Mouse (Mus musculus): ENCODE results near the gene Relb. TPM values are rescaled to one million over a fixed set of nuclear protein-coding genes. Genes with fewer than 3 reads are reported as not detected.

Gene Relb
- total and polyA plus RNA-seq, 3 experiments, result 44.0 to 59.6 (median 58.1) TPM

DNA sequence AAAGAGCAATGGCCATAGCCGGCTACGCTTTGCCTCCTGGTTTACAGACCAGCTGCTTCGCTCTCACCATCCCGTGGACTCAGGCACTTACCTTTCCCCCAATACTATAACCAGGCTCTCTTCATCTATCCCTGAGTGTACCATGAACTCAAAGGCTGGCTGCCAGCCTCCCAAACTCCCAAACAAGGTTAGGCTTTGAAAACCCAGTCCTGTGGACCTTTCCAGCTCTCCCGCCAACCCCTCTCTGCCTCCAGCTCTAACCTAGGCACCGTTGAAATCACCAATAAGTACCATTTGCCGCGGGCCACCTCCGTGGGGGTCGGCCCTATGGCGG lies 67.8 kb downstream of the Relb start:
- peak overlapping the region; percentile 71 for H3K4me2 ChIP-seq (ENCODE audit: insufficient read depth, low read depth, poor library complexity, severe bottlenecking)
- dilution Hi-C loops (cut with MboI; ENCODE audit: extremely low pct_ligation_motif_present, extremely low pct_unique_long_range_greater_than_20kb, low sequenced_read_pairs) (no loop called here), in situ Hi-C loops (cut with MboI; ENCODE audit: low pct_ligation_motif_present, low pct_unique_long_range_greater_than_20kb, low sequenced_read_pairs) (loop anchor here (25.0 kb wide), 1 partner anchor 149 kb away; the partner anchor contains the start of genes Ckm and Klc3)
- peaks cover 25 to 67% of the 10 kb centered on the region in 2 experiments for H3K36me3 ChIP-seq (replicated peaks in 1 of 2; ENCODE audit: control insufficient read depth in 1 of 2, insufficient read depth in 1 of 2, low read length in 1 of 2)
- H3K9ac ChIP-seq (ENCODE audit: insufficient read depth, low read depth), result peak overlapping the region; percentile 93
- H3K4me1 ChIP-seq (ENCODE audit: control insufficient read depth in 1 of 2, insufficient read depth in 2 of 2), result peaks cover 8 to 44% of the 10 kb centered on the region in 2 experiments
- peaks cover 45% of the 10 kb centered on the region for H3K79me2 ChIP-seq (replicated peaks; ENCODE audit: control insufficient read depth, extremely low read depth, insufficient read depth, poor library complexity, severe bottlenecking)
- H3K9me3 ChIP-seq (replicated peaks; ENCODE audit: low read length), result peaks cover 13% of the 10 kb centered on the region
- no peak for TF ChIP-seq SIN3A (IDR thresholded peaks at IDR 0.05; ENCODE audit: low read length)
- TF ChIP-seq RCOR1 (conservative IDR thresholded peaks at IDR 0.05; ENCODE audit: low read depth, low read length), result no peak
- TF ChIP-seq PAX5 (IDR thresholded peaks at IDR 0.05; ENCODE audit: low read length), result no peak
- TF ChIP-seq CHD1 (IDR thresholded peaks at IDR 0.05; ENCODE audit: low read depth, low read length), result no peak
- TF ChIP-seq MEF2A (IDR thresholded peaks at IDR 0.05; ENCODE audit: borderline replicate concordance, low read depth, low read length), result no peak
- no peak for TF ChIP-seq NRF1 (IDR thresholded peaks at IDR 0.05; ENCODE audit: low read depth, low read length)
- H3K27me3 ChIP-seq (replicated peaks), result no peaks in the 10 kb centered on the region
- peak overlapping the region; percentile 8; the same call in 1 of the 2 replicates for H3K27ac ChIP-seq (ENCODE audit: insufficient read depth, low read depth)
- peak overlapping the region; percentile 88 to 98 (median 91) for H3K4me3 ChIP-seq (replicated peaks in 1 of 3; ENCODE audit: low read depth in 2 of 3, low read length in 2 of 3, poor library complexity in 1 of 3)
- DNase-seq (ENCODE audit: extremely low read depth), result no peak

DNA sequence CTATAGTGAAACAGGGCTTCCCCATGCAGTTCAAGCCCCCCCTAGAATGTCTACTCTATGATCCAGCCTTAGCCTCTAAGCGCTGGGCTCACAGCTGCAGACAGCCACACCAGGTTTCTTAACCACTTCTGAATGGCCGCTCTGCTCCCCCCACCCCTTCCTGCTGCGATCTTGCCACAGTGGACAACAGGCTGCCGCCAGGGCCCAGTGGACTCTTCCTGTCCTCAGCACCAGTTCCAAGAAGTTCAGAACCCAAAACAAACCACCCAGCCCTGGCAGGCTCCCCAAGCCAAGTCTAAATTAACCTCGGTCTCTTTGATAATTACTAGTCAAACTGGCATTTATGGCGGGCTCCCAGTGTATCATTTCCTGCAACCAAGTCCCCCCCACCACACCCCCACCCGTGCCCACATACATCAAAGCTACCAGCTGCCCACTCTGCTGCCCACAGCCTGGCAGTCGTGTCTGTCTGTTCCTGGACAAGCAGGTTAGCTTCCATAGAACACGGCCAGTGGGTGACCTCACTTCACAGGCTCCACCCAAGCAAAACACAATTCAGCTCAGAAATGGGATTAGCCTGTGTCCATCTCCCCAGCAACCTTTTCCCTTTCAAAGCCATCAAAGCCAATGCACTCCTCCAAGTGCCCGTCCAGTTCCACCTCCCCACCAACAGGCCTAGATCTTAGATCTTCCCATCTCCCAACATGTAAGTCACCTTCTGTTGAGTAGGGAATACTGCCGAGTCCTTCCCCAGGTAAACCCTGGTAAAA lies 68.6 kb downstream of the Relb start:
- TF ChIP-seq SIN3A (IDR thresholded peaks at IDR 0.05; ENCODE audit: low read length), result peak; percentile 29; the same call in 1 of the 2 replicates
- TF ChIP-seq TBP (conservative IDR thresholded peaks at IDR 0.05; ENCODE audit: low read depth, low read length), result no peak
- Histone ChIP-seq H3K36me3 (replicated peaks in 1 of 2; ENCODE audit: control insufficient read depth in 1 of 2, insufficient read depth in 1 of 2, low read length in 1 of 2) (peaks cover 21 to 68% of the 10 kb centered on the region in 2 experiments), H3K79me2 (replicated peaks; ENCODE audit: control insufficient read depth, extremely low read depth, insufficient read depth, poor library complexity, severe bottlenecking) (peaks cover 51% of the 10 kb centered on the region), H3K4me1 (ENCODE audit: control insufficient read depth in 1 of 2, insufficient read depth in 2 of 2) (peaks cover 8 to 44% of the 10 kb centered on the region in 2 experiments), H3K4me3 (replicated peaks in 1 of 3; ENCODE audit: low read depth in 2 of 3, low read length in 2 of 3, poor library complexity in 1 of 3) (peak overlapping the region; percentile 88 to 98 (median 91)), H3K27me3 (replicated peaks) (no peaks in the 10 kb centered on the region), H3K27ac (ENCODE audit: insufficient read depth, low read depth) (no peak overlapping the region), H3K9ac (ENCODE audit: insufficient read depth, low read depth) (peak overlapping the region; percentile 93), H3K4me2 (ENCODE audit: insufficient read depth, low read depth, poor library complexity, severe bottlenecking) (peak overlapping the region; percentile 71), H3K9me3 (replicated peaks; ENCODE audit: low read length) (peaks cover 13% of the 10 kb centered on the region)
- in situ Hi-C loops (cut with MboI; ENCODE audit: low pct_ligation_motif_present, low pct_unique_long_range_greater_than_20kb, low sequenced_read_pairs) (loop anchor here (25.0 kb wide), 1 partner anchor 148 kb away; the partner anchor contains the start of genes Ckm and Klc3), dilution Hi-C loops (cut with MboI; ENCODE audit: extremely low pct_ligation_motif_present, extremely low pct_unique_long_range_greater_than_20kb, low sequenced_read_pairs) (no loop called here)
- DNase-seq (ENCODE audit: extremely low read depth), result no peak

DNA sequence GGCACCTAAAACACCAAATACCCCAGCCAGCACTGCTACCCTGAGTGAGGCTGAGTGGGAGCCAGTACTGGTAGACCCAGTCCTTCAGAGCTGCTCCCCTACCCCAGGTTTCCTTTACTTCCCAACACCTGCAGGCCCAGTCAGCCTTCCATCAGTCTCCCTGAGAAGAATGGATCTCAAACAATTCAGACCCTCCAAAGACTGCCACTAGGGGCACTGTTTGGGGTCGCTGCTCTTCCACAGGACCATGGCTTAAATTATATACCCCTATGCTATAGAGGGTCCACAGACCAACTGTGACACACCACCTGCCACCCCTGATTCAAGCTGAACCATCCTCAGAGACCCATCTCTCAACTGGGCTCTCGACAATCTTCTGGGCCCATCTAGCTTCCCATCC lies 70.3 kb downstream of the Relb start:
- DNase-seq (ENCODE audit: extremely low read depth), result peak; percentile 45

More for the DNA sequence above, 70.3 kb downstream of the Relb start:
- Histone ChIP-seq H3K36me3 (replicated peaks in 1 of 2; ENCODE audit: control insufficient read depth in 1 of 2, insufficient read depth in 1 of 2, low read length in 1 of 2) (peaks cover 20 to 65% of the 10 kb centered on the region in 2 experiments), H3K4me2 (ENCODE audit: insufficient read depth, low read depth, poor library complexity, severe bottlenecking) (no peak overlapping the region), H3K9ac (ENCODE audit: insufficient read depth, low read depth) (no peak overlapping the region), H3K27me3 (replicated peaks) (no peaks in the 10 kb centered on the region), H3K4me1 (ENCODE audit: control insufficient read depth in 1 of 2, insufficient read depth in 2 of 2) (peaks cover 8 to 44% of the 10 kb centered on the region in 2 experiments), H3K9me3 (replicated peaks; ENCODE audit: low read length) (no peaks in the 10 kb centered on the region), H3K4me3 (replicated peaks in 1 of 3; ENCODE audit: low read depth in 2 of 3, low read length in 2 of 3, poor library complexity in 1 of 3) (no peak overlapping the region), H3K79me2 (replicated peaks; ENCODE audit: control insufficient read depth, extremely low read depth, insufficient read depth, poor library complexity, severe bottlenecking) (peaks cover 55% of the 10 kb centered on the region), H3K27ac (ENCODE audit: insufficient read depth, low read depth) (no peak overlapping the region)
- dilution Hi-C loops (cut with MboI; ENCODE audit: extremely low pct_ligation_motif_present, extremely low pct_unique_long_range_greater_than_20kb, low sequenced_read_pairs) (no loop called here), in situ Hi-C loops (cut with MboI; ENCODE audit: low pct_ligation_motif_present, low pct_unique_long_range_greater_than_20kb, low sequenced_read_pairs) (loop anchor here (25.0 kb wide), 1 partner anchor 147 kb away; the partner anchor contains the start of genes Ckm and Klc3)
- TF ChIP-seq TBP (conservative IDR thresholded peaks at IDR 0.05; ENCODE audit: low read depth, low read length) (no peak), MEF2A (IDR thresholded peaks at IDR 0.05; ENCODE audit: borderline replicate concordance, low read depth, low read length) (no peak), CTCF (conservative IDR thresholded peaks at IDR 0.05 in 1 of 2, IDR thresholded peaks at IDR 0.05 in 1 of 2; ENCODE audit: low read depth in 2 of 2, low read length in 2 of 2) (peak; percentile 63 to 68)
